In the genomic region with DNA sequence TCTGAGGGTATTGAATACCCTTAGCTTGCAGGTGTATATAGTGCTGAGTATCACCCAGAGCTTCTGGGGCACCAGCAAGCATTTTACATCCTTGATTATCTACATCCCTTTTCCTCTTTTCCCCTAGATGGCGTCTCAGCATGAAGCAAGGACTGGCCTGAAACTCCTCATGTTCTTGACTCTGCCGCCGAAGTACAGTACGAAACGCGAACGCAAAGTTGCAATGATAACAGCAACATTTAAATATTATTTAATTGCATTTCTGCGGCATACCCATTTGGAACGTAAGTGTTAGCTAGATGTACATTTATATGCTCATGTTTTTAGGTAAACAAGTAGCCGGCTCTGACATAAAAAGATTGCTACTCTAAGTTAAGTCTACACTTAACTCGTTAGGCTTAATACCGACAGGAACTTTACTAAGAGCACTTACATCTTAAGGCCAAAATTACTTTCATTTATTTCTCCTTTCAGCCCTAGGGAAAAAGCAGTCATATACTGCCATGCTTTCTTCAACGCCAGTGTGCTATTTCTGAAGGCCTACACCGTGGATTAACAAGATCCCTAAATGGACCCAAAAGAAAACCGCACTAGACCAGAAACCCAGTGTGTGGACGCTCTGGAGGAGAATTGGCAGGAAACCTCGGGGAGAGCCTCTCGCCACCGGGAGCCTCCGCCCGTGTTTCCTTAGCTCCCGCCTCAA, we compare ENCODE assay signal across 7 mouse cellular contexts. TPM values are rescaled to one million over a fixed set of nuclear protein-coding genes. Genes with fewer than 3 reads are reported as not detected.
DNase-seq lines count a peak whose midpoint lies in the region; ATAC-seq lines count a peak whose summit lies in the region.

No protein-coding gene starts in this region.

- WGBS in forebrain, embryonic 15.5 days = under 1% methylated on average over 22 of the region's 22 CpGs
- under 1% methylated on average over 22 of the region's 22 CpGs for WGBS in hindbrain, embryonic 14.5 days

- peak overlapping the region; percentile 66 for H3K9ac ChIP-seq in forebrain, embryonic 15.5 days (replicated peaks)
- peak overlapping the region; percentile 90 for H3K9ac ChIP-seq in hindbrain, embryonic 14.5 days

- peak overlapping the region; percentile 58 for H3K4me2 ChIP-seq in forebrain, embryonic 15.5 days (replicated peaks)
- H3K4me2 ChIP-seq in hindbrain, embryonic 14.5 days (replicated peaks) = peak overlapping the region; percentile 78

- ATAC-seq in forebrain, embryonic 15.5 days (replicated peaks) = peak; percentile 61
- ATAC-seq in hindbrain, embryonic 14.5 days (ENCODE audit: low FRiP score) = peak; percentile 65; the same call in 1 of the 2 replicates

- 0 out of 2 replicates have a peak, but pooled peaks cover 2% of the 10 kb centered on the region for H3K36me3 ChIP-seq in forebrain, embryonic 15.5 days
- 0 out of 2 replicates have a peak, but pooled peaks cover 2% of the 10 kb centered on the region for H3K36me3 ChIP-seq in hindbrain, embryonic 14.5 days (replicated peaks; ENCODE audit: control insufficient read depth, insufficient read depth)

- H3K9me3 ChIP-seq in forebrain, embryonic 15.5 days = no peaks in the 10 kb centered on the region
- no peaks in the 10 kb centered on the region for H3K9me3 ChIP-seq in hindbrain, embryonic 14.5 days (ENCODE audit: control insufficient read depth, low read length)

- H3K27ac ChIP-seq in forebrain, embryonic 15.5 days (replicated peaks) = peak overlapping the region; percentile 87
- peak overlapping the region; percentile 85 for H3K27ac ChIP-seq in hindbrain, embryonic 14.5 days

- DNase-seq in R1 (ENCODE audit: low read depth, low spot score) = peak; percentile 86
- peak; percentile 59 to 62 for DNase-seq in cerebellum, adult 18-20 months
- peak; percentile 76 for DNase-seq in hindbrain, embryonic 14.5 days (ENCODE audit: low spot score)
- DNase-seq in layer of hippocampus, postnatal 25 days (ENCODE audit: extremely low spot score in 1 of 2, low spot score in 1 of 2) = peak; percentile 10 to 14
- DNase-seq in lung, postnatal 25 days (ENCODE audit: low spot score) = peak; percentile 66
- DNase-seq in right cerebral cortex, postnatal 10 days (ENCODE audit: low spot score in 2 of 2) = peak; percentile 59 to 62

- H3K27me3 ChIP-seq in forebrain, embryonic 15.5 days = no peaks in the 10 kb centered on the region
- no peaks in the 10 kb centered on the region for H3K27me3 ChIP-seq in hindbrain, embryonic 14.5 days (ENCODE audit: control insufficient read depth, insufficient read depth, low read length)

- H3K4me1 ChIP-seq in forebrain, embryonic 15.5 days = peaks cover 13% of the 10 kb centered on the region
- peaks cover 13% of the 10 kb centered on the region; the same call in 1 of the 2 replicates for H3K4me1 ChIP-seq in hindbrain, embryonic 14.5 days (replicated peaks; ENCODE audit: control insufficient read depth, insufficient read depth, low read length)

- peak overlapping the region; percentile 54 for H3K4me3 ChIP-seq in forebrain, embryonic 15.5 days
- peak overlapping the region; percentile 82 for H3K4me3 ChIP-seq in hindbrain, embryonic 14.5 days (replicated peaks; ENCODE audit: low read length)

RNA-seq across cellular contexts. Expression of gene Ccnc, which starts 0.4 kb away (rescaled TPM):
- polyA plus RNA-seq in forebrain, embryonic 15.5 days (2015; fragmentation: Nextera tagmentation; extraction: Ambion mirVana) = 65.0 and 72.7 TPM in 2 replicates
- 71.7 and 73.7 TPM in 2 replicates for polyA plus RNA-seq in hindbrain, embryonic 14.5 days (2014; fragmentation: Nextera tagmentation; extraction: Ambion mirVana)
- total RNA-seq in layer of hippocampus, postnatal 25 days (2021) = 10 to 100 TPM; 36.7 to 37.7 TPM

RNA-seq across cellular contexts. Expression of gene Usp45, which starts 39.9 kb away (rescaled TPM):
- 7.0 and 8.8 TPM in 2 replicates for polyA plus RNA-seq in forebrain, embryonic 15.5 days (2015; fragmentation: Nextera tagmentation; extraction: Ambion mirVana)
- 8.2 and 8.5 TPM in 2 replicates for polyA plus RNA-seq in hindbrain, embryonic 14.5 days (2014; fragmentation: Nextera tagmentation; extraction: Ambion mirVana)
- total RNA-seq in layer of hippocampus, postnatal 25 days (2021) = 10 to 100 TPM; 51.9 to 52.8 TPM

RNA-seq across cellular contexts. Expression of gene Tstd3, which starts 39.9 kb away (rescaled TPM):
- 14.9 and 16.4 TPM in 2 replicates for polyA plus RNA-seq in forebrain, embryonic 15.5 days (2015; fragmentation: Nextera tagmentation; extraction: Ambion mirVana)
- 23.8 and 25.2 TPM in 2 replicates for polyA plus RNA-seq in hindbrain, embryonic 14.5 days (2014; fragmentation: Nextera tagmentation; extraction: Ambion mirVana)
- total RNA-seq in layer of hippocampus, postnatal 25 days (2021) = 10 to 100 TPM; 23.0 to 23.8 TPM

RNA-seq across cellular contexts. Expression of gene Prdm13, which starts 41.3 kb away (rescaled TPM):
- 0.14 and 0.34 TPM in 2 replicates for polyA plus RNA-seq in forebrain, embryonic 15.5 days (2015; fragmentation: Nextera tagmentation; extraction: Ambion mirVana)
- polyA plus RNA-seq in hindbrain, embryonic 14.5 days (2014; fragmentation: Nextera tagmentation; extraction: Ambion mirVana) = 0.40 and 0.64 TPM in 2 replicates
- not detected for total RNA-seq in layer of hippocampus, postnatal 25 days (2021)

Comparison
In these comparisons a context has a peak if more than half of its experiments do, and no peak if none do; other contexts are left out.
1. Peak in every context shown above with its lines: DNase-seq, ATAC-seq, H3K4me3 ChIP-seq and H3K27ac ChIP-seq.
2. DNase-seq: peak in every context shown above with its lines; median percentile 86 in R1; 76 in hindbrain, embryonic 14.5 days; 66 in lung, postnatal 25 days; 60 in cerebellum, adult 18-20 months; 60 in right cerebral cortex, postnatal 10 days; 12 in layer of hippocampus, postnatal 25 days.